Mouse (Mus musculus) midbrain, embryonic 14.5 days (tissue): ENCODE measurements at regions not wholly inside any gene's neighbourhood (a gene's known extent, or its start where the extent isn't known, plus 50 kb on each side); places are given as distances from the start of the nearest gene placed in this dataset.

Source experiments
- ATAC-seq: fragments of 200-750 bp; cut with Nextera tagmentation; 2 replicates; pipeline ENCODE4 v1.8.0; 2017; ENCODE audit warnings: moderate number of reproducible peaks, moderate library complexity; ENCODE audit not compliant: low FRiP score, low TSS enrichment
- DNase-seq: peaks from one replicate; pipeline ENCODE4 v3.0.0-alpha.2; 2015
- H3K27ac ChIP-seq: fragments of 300-500 bp; sonication (generic); replicated peaks from 2 replicates; pipeline ENCODE4 v1.5.1; 2014; ENCODE audit warnings: mild to moderate bottlenecking, low read depth, low read length, moderate library complexity
- H3K27me3 ChIP-seq: fragments of 300-500 bp; sonication (generic); 2 replicates; pipeline ENCODE4 v1.6.1; 2014; ENCODE audit warnings: low read length, control low read depth, mixed read lengths; ENCODE audit not compliant: control insufficient read depth, insufficient read depth
- H3K36me3 ChIP-seq: fragments of 300-500 bp; sonication (generic); 2 replicates; pipeline ENCODE4 v1.6.1; 2014; ENCODE audit warnings: low read length, control low read depth; ENCODE audit not compliant: control insufficient read depth, insufficient read depth
- H3K4me1 ChIP-seq: fragments of 300-500 bp; sonication (generic); 2 replicates; pipeline ENCODE4 v1.6.1; 2014; ENCODE audit warnings: mild to moderate bottlenecking, antibody characterized with exemption, low read length, control low read depth; ENCODE audit not compliant: control insufficient read depth, insufficient read depth
- H3K4me2 ChIP-seq: fragments of 300-500 bp; sonication (generic); 2 replicates; pipeline ENCODE4 v1.6.1; 2014; ENCODE audit warnings: mild to moderate bottlenecking, low read length, moderate library complexity
- H3K4me3 ChIP-seq: fragments of 300-500 bp; sonication (generic); replicated peaks from 2 replicates; pipeline ENCODE4 v1.5.1; 2014; ENCODE audit warnings: low read depth, low read length
- H3K9ac ChIP-seq: fragments of 300-500 bp; sonication (generic); replicated peaks from 2 replicates; pipeline ENCODE4 v1.6.1; 2014; ENCODE audit warnings: mild to moderate bottlenecking, low read length, moderate library complexity
- H3K9me3 ChIP-seq: fragments of 300-500 bp; sonication (generic); 2 replicates; pipeline ENCODE4 v1.6.1; 2016; ENCODE audit warnings: low read length, control low read depth, mixed read lengths; ENCODE audit not compliant: control insufficient read depth
- WGBS: fragments of 180-500 bp; shearing (Covaris S2); extraction: QIAGEN DNeasy Blood & Tissue Kit; methylation state at CpG from one replicate; pipeline ENCODE4 v1.1.7; 2014; 5-methylcytosine and 5-hydroxymethylcytosine counted together

GRCm38 (mm10) chrX:10984894-10985293 is 270.1 kb downstream of the Mid1ip1 start:
- Histone ChIP-seq H3K4me2 (no peak overlapping the region), H3K9me3 (no peaks in the 10 kb centered on the region), H3K27me3 (no peaks in the 10 kb centered on the region), H3K36me3 (no peaks in the 10 kb centered on the region), H3K4me1 (no peaks in the 10 kb centered on the region), H3K27ac (no peak overlapping the region), H3K9ac (no peak overlapping the region), H3K4me3 (no peak overlapping the region)
- DNase-seq: no peak
- WGBS: 96% methylated on average over 7 of the region's 7 CpGs
- ATAC-seq: no peak

- Histone ChIP-seq H3K36me3 (no peaks in the 10 kb centered on the region), H3K9ac (no peak overlapping the region; the same call in 1 of the 2 replicates), H3K4me1 (peaks cover 17% of the 10 kb centered on the region), H3K4me2 (peak overlapping the region; percentile 50), H3K27ac (peak overlapping the region; percentile 83), H3K4me3 (peak overlapping the region; percentile 13; the same call in 1 of the 2 replicates), H3K27me3 (no peaks in the 10 kb centered on the region), H3K9me3 (no peaks in the 10 kb centered on the region)
- peak; percentile 37 for DNase-seq
- no peak for ATAC-seq
- WGBS: 21% methylated on average over 6 of the region's 6 CpGs
Measured at GRCm38 (mm10) chrX:10991871-10992210, 277.0 kb downstream of the Mid1ip1 start.

DNA sequence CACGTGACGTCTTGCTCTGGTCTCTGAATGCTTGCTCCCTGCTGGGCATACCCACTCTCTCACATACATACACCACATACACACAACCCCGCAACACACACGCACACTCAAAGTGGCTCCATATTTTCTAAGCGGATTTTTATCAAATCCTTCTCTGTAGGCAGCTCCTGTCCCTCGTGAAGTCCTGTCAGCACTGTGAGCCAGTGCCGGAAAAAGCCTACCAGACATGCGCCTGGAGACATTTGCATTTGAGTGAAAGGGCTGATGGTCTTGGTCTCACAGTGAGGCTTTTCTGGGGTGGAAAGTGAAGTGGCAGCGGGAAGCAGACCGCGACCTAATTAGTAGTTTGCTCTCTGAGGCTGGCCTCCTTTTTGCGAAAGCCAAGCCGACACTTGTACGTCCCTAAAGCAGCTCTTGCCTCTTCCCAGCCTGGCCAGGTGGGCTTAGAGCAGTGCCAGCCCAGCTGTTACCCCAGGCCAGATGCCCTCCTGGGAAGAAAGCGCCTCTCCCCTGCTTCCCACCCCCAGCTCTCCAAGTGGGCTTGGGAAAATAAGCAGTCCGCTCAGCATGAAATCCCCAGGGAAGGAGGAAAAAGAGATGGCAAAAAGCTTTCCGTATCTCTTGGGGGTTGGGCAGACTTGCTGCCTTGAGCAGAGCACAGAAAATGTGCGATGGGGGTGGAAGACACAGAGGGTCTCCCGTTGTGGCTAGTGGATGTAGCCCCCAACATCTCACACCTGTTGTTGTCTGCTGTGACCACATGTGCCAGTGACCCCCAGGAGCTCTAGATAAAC is 277.6 kb downstream of the Mid1ip1 start:
- Histone ChIP-seq H3K4me2 (peak overlapping the region; percentile 50), H3K4me1 (peaks cover 17% of the 10 kb centered on the region), H3K9ac (no peak overlapping the region; the same call in 1 of the 2 replicates), H3K27ac (peak overlapping the region; percentile 83), H3K4me3 (peak overlapping the region; percentile 13), H3K9me3 (no peaks in the 10 kb centered on the region), H3K36me3 (no peaks in the 10 kb centered on the region), H3K27me3 (no peaks in the 10 kb centered on the region)
- DNase-seq (peak; percentile 77), ATAC-seq (peak; percentile 72)
- WGBS: 22% methylated on average over 19 of the region's 19 CpGs

- DNase-seq: peak; percentile 51
- ATAC-seq: peak; percentile 57; the same call in 1 of the 2 replicates
- Histone ChIP-seq H3K9ac (no peak overlapping the region), H3K36me3 (no peaks in the 10 kb centered on the region), H3K9me3 (no peaks in the 10 kb centered on the region), H3K27me3 (no peaks in the 10 kb centered on the region), H3K27ac (peak overlapping the region; percentile 83), H3K4me2 (peak overlapping the region; percentile 50), H3K4me3 (peak overlapping the region; percentile 13; the same call in 1 of the 2 replicates), H3K4me1 (peaks cover 17% of the 10 kb centered on the region)
- 26% methylated on average over 6 of the region's 6 CpGs for WGBS
Measured at GRCm38 (mm10) chrX:10993005-10993377, 278.2 kb downstream of the Mid1ip1 start.

- Histone ChIP-seq H3K9me3 (no peaks in the 10 kb centered on the region), H3K4me2 (no peak overlapping the region), H3K27ac (no peak overlapping the region), H3K4me3 (no peak overlapping the region), H3K36me3 (no peaks in the 10 kb centered on the region), H3K9ac (no peak overlapping the region), H3K4me1 (peaks cover 17% of the 10 kb centered on the region), H3K27me3 (no peaks in the 10 kb centered on the region)
- ATAC-seq (no peak), DNase-seq (no peak)
Measured at GRCm38 (mm10) chrX:10994910-10995309, 280.1 kb downstream of the Mid1ip1 start.

- no peaks in the 10 kb centered on the region for H3K9me3 ChIP-seq
- no peak overlapping the region for H3K4me3 ChIP-seq
- no peak for ATAC-seq
- no peak overlapping the region for H3K9ac ChIP-seq
- DNase-seq: no peak
- H3K4me1 ChIP-seq: no peaks in the 10 kb centered on the region
- no peak overlapping the region for H3K27ac ChIP-seq
- no peaks in the 10 kb centered on the region for H3K36me3 ChIP-seq
- no peak overlapping the region for H3K4me2 ChIP-seq
- no peaks in the 10 kb centered on the region for H3K27me3 ChIP-seq
- 92% methylated on average over 3 of the region's 3 CpGs for WGBS
Measured at GRCm38 (mm10) chrX:11001180-11001579, 286.4 kb downstream of the Mid1ip1 start.

DNA sequence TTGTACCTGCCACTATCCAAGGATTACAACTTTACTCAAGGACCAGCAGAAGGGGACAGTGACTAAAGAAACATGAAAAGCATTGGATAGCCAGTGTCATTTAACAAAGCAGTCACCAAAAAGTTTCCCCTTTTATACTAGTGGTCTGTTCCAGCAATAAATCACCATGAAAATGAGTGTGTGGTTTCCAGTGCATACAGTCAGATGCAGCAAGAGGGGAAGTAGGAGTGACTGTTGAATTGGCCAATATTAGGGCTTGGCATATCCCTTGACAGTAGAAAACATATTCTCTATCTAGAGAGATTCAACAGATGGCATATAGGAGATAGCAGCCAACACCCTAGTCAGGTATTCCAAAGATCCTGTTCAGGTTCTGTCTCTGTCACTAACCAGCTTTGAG is 259.8 kb upstream of the H2al1a start:
- Histone ChIP-seq H3K4me3 (no peak overlapping the region), H3K9ac (no peak overlapping the region), H3K4me1 (no peaks in the 10 kb centered on the region), H3K9me3 (no peaks in the 10 kb centered on the region), H3K4me2 (no peak overlapping the region), H3K27ac (no peak overlapping the region), H3K36me3 (no peaks in the 10 kb centered on the region), H3K27me3 (no peaks in the 10 kb centered on the region)
- no peak for ATAC-seq
- DNase-seq: no peak

- Histone ChIP-seq H3K36me3 (no peaks in the 10 kb centered on the region), H3K4me2 (no peak overlapping the region), H3K27ac (no peak overlapping the region), H3K4me3 (no peak overlapping the region), H3K4me1 (no peaks in the 10 kb centered on the region), H3K27me3 (no peaks in the 10 kb centered on the region), H3K9ac (no peak overlapping the region), H3K9me3 (no peaks in the 10 kb centered on the region)
- ATAC-seq: no peak
- 95% methylated on average over 3 of the region's 3 CpGs for WGBS
- no peak for DNase-seq
Measured at GRCm38 (mm10) chrX:11046769-11047168, 252.3 kb upstream of the H2al1a start.

DNA sequence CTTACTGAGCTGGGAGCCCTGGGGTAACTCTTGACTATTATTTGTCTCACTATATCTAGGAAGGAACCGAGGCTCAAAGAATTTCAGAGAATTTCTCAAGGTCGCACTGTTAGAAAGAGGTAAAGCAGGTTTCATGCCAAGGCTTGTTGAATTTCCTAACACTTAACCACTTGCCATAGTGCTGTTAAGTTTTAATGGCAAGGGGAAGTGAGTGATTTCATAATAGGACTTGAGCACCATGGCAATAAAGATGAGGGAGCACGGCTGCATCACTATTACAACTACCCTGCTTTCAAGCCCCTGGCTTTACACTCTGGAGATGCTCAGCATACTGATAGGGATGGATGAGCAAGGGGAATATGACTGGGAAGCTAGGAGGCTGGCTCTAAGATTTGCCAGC is 216.9 kb upstream of the H2al1a start:
- no peaks in the 10 kb centered on the region for H3K36me3 ChIP-seq
- DNase-seq (no peak), ATAC-seq (no peak)
- H3K27ac ChIP-seq: no peak overlapping the region
- H3K4me3 ChIP-seq: no peak overlapping the region
- no peak overlapping the region for H3K9ac ChIP-seq
- no peaks in the 10 kb centered on the region for H3K27me3 ChIP-seq
- WGBS: 69% methylated on average over 3 of the region's 3 CpGs
- H3K9me3 ChIP-seq: no peaks in the 10 kb centered on the region
- no peak overlapping the region for H3K4me2 ChIP-seq
- H3K4me1 ChIP-seq: 0 out of 2 replicates have a peak, but pooled peaks cover 3% of the 10 kb centered on the region
